Mouse (Mus musculus) limb, embryonic 15.5 days (tissue): ENCODE measurements around the gene Klk1. TPM values are rescaled to one million over a fixed set of nuclear protein-coding genes. Genes with fewer than 3 reads are reported as not detected.
"Not testable (repeated sequence)": the region's sequence is repeated elsewhere in the genome, so short reads cannot be mapped to it uniquely, and the experiment has no call there.

ENCODE experiments used
- ATAC-seq: fragments of 200-750 bp; cut with Nextera tagmentation; 2 replicates; pipeline ENCODE4 v1.8.0; 2017; ENCODE audit warnings: low read depth, moderate TSS enrichment; ENCODE audit not compliant: insufficient number of reproducible peaks, low FRiP score, low TSS enrichment
- H3K27ac ChIP-seq: fragments of 300-500 bp; sonication (generic); 2 replicates; pipeline ENCODE4 v1.5.1; 2015; ENCODE audit warnings: moderate library complexity, mild to moderate bottlenecking, inconsistent platforms
- H3K27me3 ChIP-seq: fragments of 300-500 bp; sonication (generic); 2 replicates; pipeline ENCODE4 v1.6.1; 2015; ENCODE audit warnings: inconsistent platforms
- H3K36me3 ChIP-seq: fragments of 300-500 bp; sonication (generic); 2 replicates; pipeline ENCODE4 v1.6.1; 2015; ENCODE audit warnings: inconsistent platforms
- H3K4me1 ChIP-seq: fragments of 300-500 bp; sonication (generic); 2 replicates; pipeline ENCODE4 v1.6.1; 2015; ENCODE audit warnings: inconsistent platforms
- H3K4me2 ChIP-seq: fragments of 300-500 bp; sonication (generic); 2 replicates; pipeline ENCODE4 v1.6.1; 2015; ENCODE audit warnings: mild to moderate bottlenecking, inconsistent platforms
- H3K4me3 ChIP-seq: fragments of 300-500 bp; sonication (generic); 2 replicates; pipeline ENCODE4 v1.5.1; 2015; ENCODE audit warnings: mild to moderate bottlenecking, inconsistent platforms
- H3K9ac ChIP-seq: fragments of 300-500 bp; sonication (generic); 2 replicates; pipeline ENCODE4 v1.6.1; 2015; ENCODE audit warnings: inconsistent platforms
- H3K9me3 ChIP-seq: fragments of 300-500 bp; sonication (generic); 2 replicates; pipeline ENCODE4 v1.6.1; 2016; ENCODE audit warnings: inconsistent platforms
- WGBS: fragments of 180-500 bp; shearing (Covaris S2); methylation state at CpG from one replicate; pipeline ENCODE4 v1.1.7; 2015; 5-methylcytosine and 5-hydroxymethylcytosine counted together
- polyA plus RNA-seq: library from polyadenylated mRNA; unstranded; fragments of >200 nt; fragmentation: Nextera tagmentation; extraction: Ambion mirVana; gene quantifications from 2 replicates; pipeline ENCODE4 v1.2.1, GENCODE M21; 2015

The Klk1 gene
- polyA plus RNA-seq, 1 experiment from 2014 or later, result 0.20 TPM

DNA sequence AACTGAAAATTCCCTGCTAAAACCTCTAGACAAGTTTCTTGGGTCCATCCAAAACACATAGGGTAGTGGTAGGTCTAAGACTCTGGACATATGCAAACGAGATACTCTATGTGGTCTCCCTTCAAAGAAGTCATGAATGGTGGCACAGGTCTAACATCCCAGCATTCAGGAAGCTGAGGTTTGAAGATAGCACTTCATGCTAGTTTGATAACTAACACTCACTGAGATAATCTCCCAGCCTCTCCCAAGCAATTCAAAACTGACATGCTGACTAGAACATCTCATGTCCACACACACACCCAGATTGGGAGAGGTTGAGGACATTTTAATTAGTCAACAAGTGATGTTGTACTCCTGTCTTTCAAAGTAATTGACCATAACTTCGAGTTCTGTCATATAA is 14.8 kb downstream of the Klk1 start:
- no peak overlapping the region for H3K4me2 ChIP-seq
- no peak overlapping the region for H3K27ac ChIP-seq
- no peaks in the 10 kb centered on the region for H3K36me3 ChIP-seq
- no peaks in the 10 kb centered on the region for H3K4me1 ChIP-seq
- no peak for ATAC-seq
- no peak overlapping the region for H3K4me3 ChIP-seq
- H3K27me3 ChIP-seq, result no peaks in the 10 kb centered on the region
- 53% methylated on average over 2 of the region's 2 CpGs for WGBS
- H3K9me3 ChIP-seq, result no peaks in the 10 kb centered on the region
- no peak overlapping the region for H3K9ac ChIP-seq

DNA sequence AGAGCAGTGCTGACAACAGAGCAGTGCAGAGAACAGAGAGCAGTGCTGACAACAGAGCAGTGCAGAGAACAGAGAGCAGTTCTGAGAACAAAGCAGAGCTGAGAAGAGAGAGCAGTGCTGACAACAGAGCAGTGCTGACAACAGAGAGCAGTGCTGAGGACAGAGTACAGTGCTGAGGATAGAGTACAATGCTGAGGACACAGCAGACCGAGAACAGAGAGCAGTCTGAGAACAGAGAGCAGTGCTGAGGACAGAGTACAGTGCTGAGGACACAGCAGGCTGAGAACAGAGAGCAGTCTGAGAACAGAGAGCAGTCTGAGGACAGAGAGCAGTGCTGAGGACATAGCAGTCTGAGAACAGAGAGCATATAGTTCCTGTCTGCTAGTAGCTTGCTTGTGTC is 15.6 kb downstream of the Klk1 start:
- Histone ChIP-seq H3K9ac (no peak overlapping the region), H3K4me3 (no peak overlapping the region), H3K4me1 (0 out of 2 replicates have a peak, but pooled peaks cover 4% of the 10 kb centered on the region), H3K36me3 (no peaks in the 10 kb centered on the region), H3K4me2 (no peak overlapping the region), H3K27me3 (no peaks in the 10 kb centered on the region), H3K27ac (no peak overlapping the region), H3K9me3 (no peaks in the 10 kb centered on the region)
- ATAC-seq, result no peak
- 43% methylated on average over 1 of the region's 1 CpGs for WGBS

DNA sequence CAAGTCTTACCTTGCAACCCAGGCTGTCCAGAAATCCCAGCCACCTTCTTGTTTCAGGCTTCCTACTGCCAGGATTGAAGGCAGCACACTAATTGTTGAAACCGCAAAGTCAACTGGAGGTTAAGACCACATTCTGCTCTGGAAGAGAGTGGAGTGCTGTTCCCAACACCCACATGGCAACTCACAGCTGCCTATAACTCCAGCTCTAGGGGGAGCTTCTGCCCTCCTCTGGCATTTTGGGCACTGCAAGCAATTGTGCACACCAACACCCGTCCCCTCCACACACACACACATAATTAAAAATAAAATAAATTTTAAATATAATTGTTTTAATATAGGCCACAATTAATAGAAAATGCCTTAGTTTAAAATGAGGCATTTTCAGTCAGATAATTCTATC is 16.0 kb downstream of the Klk1 start:
- H3K4me3 ChIP-seq, result no peak overlapping the region
- H3K4me2 ChIP-seq, result no peak overlapping the region
- 52% methylated on average over 2 of the region's 2 CpGs for whole genome bisulfite sequencing
- ATAC-seq, result no peak
- no peak overlapping the region for H3K9ac ChIP-seq
- no peak overlapping the region for H3K27ac ChIP-seq
- no peaks in the 10 kb centered on the region for H3K36me3 ChIP-seq
- H3K4me1 ChIP-seq, result 0 out of 2 replicates have a peak, but pooled peaks cover 4% of the 10 kb centered on the region
- H3K9me3 ChIP-seq, result no peaks in the 10 kb centered on the region
- no peaks in the 10 kb centered on the region for H3K27me3 ChIP-seq

DNA sequence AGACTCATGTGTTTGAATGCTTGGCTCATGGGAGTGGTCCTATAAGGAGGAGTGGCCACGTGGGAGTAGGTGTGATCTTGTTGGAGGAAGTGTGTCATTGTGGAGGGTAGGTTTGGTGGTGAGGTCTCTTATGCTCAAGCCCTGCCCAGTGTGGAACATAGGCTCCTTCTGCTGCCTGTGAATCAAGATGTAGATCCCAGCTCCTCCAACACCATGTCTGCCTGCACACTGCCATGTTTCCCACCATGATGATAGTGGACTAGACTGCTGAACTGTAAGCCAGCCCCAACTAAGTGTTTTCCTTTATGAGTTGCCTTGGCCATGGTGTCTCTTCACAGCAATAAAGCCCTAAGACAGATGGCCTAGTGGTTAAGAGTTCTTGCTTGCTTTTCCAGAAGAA is 18.9 kb downstream of the Klk1 start:
- Histone ChIP-seq H3K27ac (no peak overlapping the region), H3K4me2 (no peak overlapping the region), H3K9ac (no peak overlapping the region), H3K36me3 (peaks cover 10% of the 10 kb centered on the region), H3K4me1 (peaks cover 12% of the 10 kb centered on the region), H3K9me3 (no peaks in the 10 kb centered on the region), H3K27me3 (no peaks in the 10 kb centered on the region), H3K4me3 (no peak overlapping the region)
- 48% methylated on average over 1 of the region's 1 CpGs for WGBS
- ATAC-seq, result no peak

DNA sequence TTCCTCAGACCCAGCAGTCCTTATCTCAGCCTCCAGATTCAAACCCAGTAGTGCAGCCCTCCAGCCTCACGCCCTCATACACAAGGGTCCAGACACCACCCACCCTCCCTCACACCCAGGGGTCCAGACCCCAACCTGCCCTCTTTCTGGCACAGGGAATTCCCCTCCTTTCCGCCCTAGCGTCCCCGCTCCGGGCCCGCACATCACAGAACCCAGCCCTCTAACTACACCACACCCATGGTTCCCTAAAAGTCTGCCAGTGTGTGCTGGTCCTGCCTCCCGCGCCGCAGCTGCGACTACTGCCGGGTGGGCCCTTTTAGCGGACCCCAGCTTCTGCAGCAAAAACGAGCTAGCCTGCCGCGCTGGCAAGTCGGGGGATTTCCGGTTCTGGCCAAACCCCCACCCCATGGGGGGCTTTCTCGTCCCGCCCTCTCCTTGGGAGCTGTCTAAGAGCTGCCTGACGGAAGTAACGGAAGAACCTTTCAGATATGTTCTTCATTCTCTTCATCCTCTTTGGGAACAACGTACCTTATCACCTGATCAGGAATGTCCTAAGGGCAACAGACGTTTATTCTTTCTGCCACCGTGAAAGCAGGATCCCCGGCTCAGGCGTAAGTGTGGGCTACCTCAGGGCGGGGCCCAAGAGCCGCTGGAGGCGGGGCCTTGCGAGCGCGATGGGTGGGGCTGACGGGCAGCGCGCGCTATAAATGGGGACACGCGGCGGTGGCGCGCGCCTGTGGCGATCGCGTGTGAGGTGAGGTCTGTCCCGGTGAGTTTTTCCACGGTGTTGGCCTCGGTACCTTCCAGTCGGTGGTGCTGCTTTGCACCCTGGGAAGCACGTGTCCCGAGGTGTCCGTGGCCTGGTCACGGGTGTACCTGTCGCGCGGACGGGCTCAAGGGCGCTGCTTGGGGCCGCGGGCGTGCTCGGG is 21.2 kb downstream of the Klk1 start, which contains the start of the genes 1700028J19Rik and 2410002F23Rik:
Gene 1700028J19Rik (minus strand): TSS at position 641 of the 929 bp plus-strand sequence.
Gene 2410002F23Rik (plus strand): TSS at position 668 of the 929 bp plus-strand sequence.
- peak within 1 kb of the TSS; percentile 92 for H3K9ac ChIP-seq
- peak; percentile 89 for ATAC-seq
- H3K4me3 ChIP-seq, result peak within 1 kb of the TSS; percentile 74
- H3K36me3 ChIP-seq, result peaks cover 31% of the 10 kb centered on the region
- under 1% methylated on average over 62 of the region's 62 CpGs for WGBS
- H3K4me2 ChIP-seq, result peak within 1 kb of the TSS; percentile 67
- H3K27me3 ChIP-seq, result no peaks in the 10 kb centered on the region
- peak within 1 kb of the TSS; percentile 99 for H3K27ac ChIP-seq
- no peaks in the 10 kb centered on the region for H3K9me3 ChIP-seq
- H3K4me1 ChIP-seq, result peaks cover 16% of the 10 kb centered on the region

DNA sequence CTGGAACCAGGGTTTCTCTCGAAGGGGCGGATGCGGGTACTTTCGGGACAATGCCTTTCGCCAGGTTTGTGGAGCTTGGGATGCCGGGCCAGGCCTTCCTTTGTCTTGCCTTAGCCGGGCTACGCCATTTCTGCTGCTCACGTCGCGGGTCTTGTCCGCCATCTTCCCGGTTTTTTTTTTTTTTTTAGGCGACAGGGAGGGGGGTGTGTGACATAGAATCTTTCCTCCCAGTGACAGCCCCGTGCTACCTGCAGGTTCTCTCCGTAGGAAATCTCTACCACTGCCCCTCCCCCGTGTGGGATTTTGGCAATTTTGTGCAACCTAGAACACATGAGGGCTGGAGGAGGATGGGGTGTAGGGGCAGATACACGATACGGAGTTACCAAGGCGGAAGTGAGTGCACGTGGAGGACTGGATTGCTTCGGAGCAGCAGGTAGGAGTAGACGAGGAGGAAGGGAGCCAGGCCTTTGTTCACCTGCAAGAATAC is 21.9 kb downstream of the Klk1 start:
- H3K36me3 ChIP-seq, result peaks cover 35% of the 10 kb centered on the region
- H3K27me3 ChIP-seq, result no peaks in the 10 kb centered on the region
- H3K27ac ChIP-seq, result peak overlapping the region; percentile 99
- WGBS, result 0% methylated on average over 23 of the region's 23 CpGs
- H3K4me1 ChIP-seq, result peaks cover 16% of the 10 kb centered on the region
- H3K4me3 ChIP-seq, result peak overlapping the region; percentile 74
- peak overlapping the region; percentile 67 for H3K4me2 ChIP-seq
- ATAC-seq, result 0 out of 2 replicates have a peak, but pooled peaks have one; percentile 0
- H3K9ac ChIP-seq, result peak overlapping the region; percentile 92
- no peaks in the 10 kb centered on the region for H3K9me3 ChIP-seq

DNA sequence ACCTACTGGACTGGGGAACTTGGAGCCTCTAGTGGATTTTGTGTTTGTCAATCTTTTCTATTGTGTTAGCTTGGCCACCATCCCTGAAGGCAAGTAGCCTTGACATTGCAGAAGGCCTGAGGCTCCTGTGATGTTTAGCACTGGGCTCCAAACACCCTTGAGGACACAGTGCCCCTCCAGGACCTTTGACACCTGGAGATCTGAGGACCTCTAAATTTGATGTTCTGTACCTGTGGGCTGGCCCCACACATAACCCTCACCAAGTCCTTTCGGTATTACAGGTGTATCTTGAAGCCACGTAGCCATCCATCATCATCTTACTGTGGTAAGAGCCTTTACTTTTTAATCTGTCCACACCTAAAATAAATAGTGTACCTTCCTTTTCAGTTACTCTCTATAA is 22.8 kb downstream of the Klk1 start:
- Histone ChIP-seq H3K27me3 (no peaks in the 10 kb centered on the region), H3K4me3 (peak overlapping the region; percentile 74), H3K9me3 (no peaks in the 10 kb centered on the region), H3K36me3 (peaks cover 45% of the 10 kb centered on the region), H3K4me2 (peak overlapping the region; percentile 67), H3K27ac (no peak overlapping the region), H3K9ac (0 out of 2 replicates have a peak overlapping the region, but pooled peaks have one; percentile 92), H3K4me1 (peaks cover 16% of the 10 kb centered on the region)
- 84% methylated on average over 2 of the region's 2 CpGs for WGBS
- ATAC-seq, result no peak

DNA sequence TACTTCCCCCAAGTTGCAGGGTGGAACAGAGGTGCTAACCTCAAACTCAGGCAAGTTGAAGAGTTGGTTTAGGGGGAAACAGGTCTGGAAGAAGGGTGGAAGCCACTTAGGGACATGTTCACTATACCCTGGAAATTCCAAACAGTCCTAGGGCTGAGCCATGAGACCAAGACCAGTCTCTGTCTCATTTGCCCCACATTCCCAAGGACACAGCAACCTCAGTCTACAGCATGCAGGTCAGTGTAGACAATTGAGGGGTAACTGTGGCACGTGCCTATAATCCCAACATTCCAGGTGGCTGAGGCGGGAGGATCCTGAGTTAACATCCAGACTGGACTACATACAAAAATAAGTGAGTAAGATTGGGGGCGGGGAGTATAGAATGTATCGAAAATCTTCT is 24.1 kb downstream of the Klk1 start:
- Histone ChIP-seq H3K27me3 (no peaks in the 10 kb centered on the region), H3K4me1 (peaks cover 16% of the 10 kb centered on the region), H3K36me3 (peaks cover 56% of the 10 kb centered on the region), H3K4me2 (no peak overlapping the region), H3K27ac (no peak overlapping the region), H3K4me3 (no peak overlapping the region), H3K9me3 (no peaks in the 10 kb centered on the region), H3K9ac (no peak overlapping the region)
- no peak for ATAC-seq
- WGBS, result 90% methylated on average over 4 of the region's 4 CpGs

DNA sequence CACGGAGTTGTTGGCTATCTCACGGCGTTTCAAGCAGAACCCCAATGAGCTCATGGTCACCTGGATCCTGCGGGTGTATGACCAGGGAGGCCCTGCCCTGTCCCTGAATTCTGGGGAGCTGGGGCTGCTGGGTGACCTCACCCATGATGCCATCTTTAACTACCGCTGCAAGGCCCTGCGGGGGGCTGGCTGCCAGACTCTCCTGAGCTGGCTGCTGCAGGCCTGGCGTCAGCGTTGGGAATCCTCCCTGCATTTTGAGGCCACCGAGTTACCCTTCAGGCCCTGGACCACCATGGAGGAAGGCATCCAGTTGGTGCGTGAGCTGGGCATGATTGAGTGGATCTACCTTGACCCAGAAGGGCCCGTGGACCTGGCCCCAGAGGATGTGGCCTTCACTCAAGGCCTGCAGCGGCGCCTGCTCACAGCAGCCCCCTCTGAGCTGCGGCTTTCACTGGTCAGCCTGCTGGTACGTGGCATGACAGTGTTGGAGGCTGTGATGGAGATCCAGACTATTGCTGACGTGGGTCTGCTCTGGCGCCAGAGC is 25.6 kb downstream of the Klk1 start:
- not testable (repeated sequence) for H3K4me2 ChIP-seq, H3K4me3 ChIP-seq, ATAC-seq, H3K27me3 ChIP-seq, H3K9me3 ChIP-seq, H3K27ac ChIP-seq, H3K9ac ChIP-seq
- 90% methylated on average over 17 of the region's 17 CpGs for WGBS
- H3K4me1 ChIP-seq, result peaks cover 11% of the 10 kb centered on the region
- H3K36me3 ChIP-seq, result peaks cover 56% of the 10 kb centered on the region

DNA sequence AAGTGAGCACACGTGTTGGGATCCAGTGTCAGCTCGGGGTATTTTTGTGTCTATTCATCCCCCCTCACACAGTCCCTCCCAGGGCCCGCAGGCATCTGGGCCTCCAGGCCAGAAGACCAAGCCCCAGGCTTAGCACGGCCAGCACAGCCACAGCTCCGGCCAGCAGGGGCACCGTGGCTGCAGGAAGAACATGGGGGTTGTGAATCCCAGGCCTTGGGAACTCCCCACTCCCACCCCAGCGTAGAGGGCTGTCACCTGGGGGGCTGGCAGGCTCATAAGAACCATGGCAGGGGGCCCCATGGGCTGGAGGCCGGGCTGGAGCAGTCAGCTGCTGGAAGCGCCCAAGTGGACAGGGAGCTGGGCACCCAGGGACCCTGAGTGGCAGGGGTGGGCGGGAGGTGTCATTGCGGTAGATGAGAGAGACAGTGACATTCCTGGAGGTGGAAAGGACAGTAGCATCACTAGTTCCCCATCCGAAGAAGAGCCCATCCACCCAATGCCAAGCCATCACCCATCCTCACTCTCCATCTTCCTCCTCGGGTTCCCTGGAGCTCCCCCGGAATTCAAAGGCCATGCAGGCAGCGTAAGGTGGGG is 28.0 kb downstream of the Klk1 start:
- peak overlapping the region; percentile 33 for H3K27ac ChIP-seq
- no peaks in the 10 kb centered on the region for H3K9me3 ChIP-seq

DNA sequence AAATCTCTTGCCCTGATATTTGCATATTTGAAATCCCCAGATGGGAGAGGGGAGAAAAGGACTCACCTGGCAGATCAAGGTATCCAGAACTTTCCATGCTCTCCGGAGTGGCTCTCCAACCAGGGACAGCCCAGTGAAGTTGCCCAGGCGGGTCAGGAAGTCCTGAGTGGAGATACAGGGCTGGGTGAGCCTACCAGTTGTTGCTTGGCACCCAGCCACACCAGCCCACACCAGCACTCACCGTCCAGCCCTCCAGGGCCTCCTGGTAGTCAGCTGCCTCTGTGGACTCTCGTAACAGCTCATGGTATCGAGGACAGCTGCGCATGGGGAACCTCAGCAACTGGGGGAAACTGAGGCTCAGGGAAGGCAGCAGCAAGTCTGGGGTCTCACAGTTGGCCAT is 29.8 kb downstream of the Klk1 start:
- no peaks in the 10 kb centered on the region for H3K9me3 ChIP-seq
- ATAC-seq, result no peak

More for the DNA sequence above, 28.0 kb downstream of the Klk1 start:
- H3K9ac ChIP-seq, result no peak overlapping the region
- no peak overlapping the region for H3K4me3 ChIP-seq
- H3K4me1 ChIP-seq, result peaks cover 6% of the 10 kb centered on the region
- ATAC-seq, result no peak
- WGBS, result 64% methylated on average over 15 of the region's 15 CpGs
- no peaks in the 10 kb centered on the region for H3K27me3 ChIP-seq
- H3K36me3 ChIP-seq, result peaks cover 54% of the 10 kb centered on the region
- no peak overlapping the region for H3K4me2 ChIP-seq

More for the DNA sequence above, 29.8 kb downstream of the Klk1 start:
- H3K36me3 ChIP-seq, result peaks cover 37% of the 10 kb centered on the region
- no peak overlapping the region for H3K4me2 ChIP-seq
- H3K4me3 ChIP-seq, result no peak overlapping the region
- H3K9ac ChIP-seq, result no peak overlapping the region
- peak overlapping the region; percentile 27; the same call in 1 of the 2 replicates for H3K27ac ChIP-seq
- H3K4me1 ChIP-seq, result peaks cover 3% of the 10 kb centered on the region; the same call in 1 of the 2 replicates
- WGBS, result 75% methylated on average over 6 of the region's 6 CpGs
- H3K27me3 ChIP-seq, result no peaks in the 10 kb centered on the region
